Mouse (Mus musculus): ENCODE measurements at regions not wholly inside any gene's neighbourhood (a gene's known extent, or its start where the extent isn't known, plus 50 kb on each side); places are given as distances from the start of the nearest gene placed in this dataset.

- Histone ChIP-seq H3K4me1 (replicated peaks; ENCODE audit: low read depth, low read length) (peaks cover 5% of the 10 kb centered on the region), H3K27me3 (ENCODE audit: insufficient read depth, low read length) (no peaks in the 10 kb centered on the region), H3K36me3 (ENCODE audit: insufficient read depth, low read length) (no peaks in the 10 kb centered on the region), H3K9me3 (ENCODE audit: low read length) (peaks cover 36% of the 10 kb centered on the region), H3K4me3 (replicated peaks; ENCODE audit: low read length) (no peak overlapping the region)
- TF ChIP-seq NANOG (IDR thresholded peaks at IDR 0.05; ENCODE audit: borderline replicate concordance, low read length) = no peak
- TF ChIP-seq POU5F1 (IDR thresholded peaks at IDR 0.05; ENCODE audit: borderline replicate concordance, low read length) = no peak
- no peak for TF ChIP-seq CTCF (conservative IDR thresholded peaks at IDR 0.05; ENCODE audit: low read length)
These were observed 1201.4 kb upstream of the Klhl29 start for GRCm38 (mm10) chr12:6576866-6577360.

All from E14TG2a.4 (cell line).